Mouse (Mus musculus): Measurements from ENCODE around the gene Atat1.
"Not testable (repeated sequence)": the region's sequence is repeated elsewhere in the genome, so short reads cannot be mapped to it uniquely, and the experiment has no call there.

Atat1 gene

GRCm38 (mm10) chr17:35909919-35910369, at the start of gene Atat1:
Gene Atat1, minus strand, starts transcription at chr17:35910075.
- in situ Hi-C loops (cut with MboI; ENCODE audit: low sequenced_read_pairs), result no loop called here

DNA sequence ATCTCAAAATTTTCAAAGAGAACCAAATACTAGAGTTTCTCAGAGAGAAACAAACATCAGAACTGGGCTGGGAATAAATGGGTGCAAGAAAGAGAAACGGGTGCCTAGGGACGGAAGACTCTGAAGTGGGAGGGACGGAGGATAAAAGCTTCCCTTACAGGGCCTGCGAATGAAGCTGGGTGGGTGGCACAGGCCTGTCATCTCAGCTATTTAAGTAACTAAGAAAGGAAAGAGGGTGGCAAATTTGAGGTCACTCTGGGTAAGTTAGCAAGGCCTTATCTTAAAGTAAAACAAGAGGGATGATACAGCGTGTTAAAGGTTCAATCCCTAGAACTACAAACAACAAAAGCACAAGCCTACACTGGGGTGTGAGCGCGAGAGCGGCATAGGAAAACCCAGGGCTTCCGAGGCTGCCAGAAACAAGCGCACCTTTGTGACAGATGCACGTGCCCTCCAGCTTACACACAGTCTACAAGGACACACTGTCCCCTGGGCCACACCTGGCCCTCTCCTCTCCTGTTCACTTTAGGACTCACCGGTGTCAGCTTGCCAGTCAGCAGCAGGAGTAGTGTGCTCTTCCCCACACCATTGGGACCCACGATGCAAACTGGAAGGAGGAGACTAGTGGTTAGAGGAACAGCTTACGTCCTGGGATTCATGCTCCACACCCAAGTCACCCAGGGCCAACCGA, 48.8 kb upstream of the Atat1 start:
- in situ Hi-C loops (cut with MboI; ENCODE audit: low sequenced_read_pairs), result no loop called here

- in situ Hi-C loops (cut with MboI; ENCODE audit: low sequenced_read_pairs), result no loop called here
These were observed 44.8 kb upstream of the Atat1 start for GRCm38 (mm10) chr17:35954665-35955064.

DNA sequence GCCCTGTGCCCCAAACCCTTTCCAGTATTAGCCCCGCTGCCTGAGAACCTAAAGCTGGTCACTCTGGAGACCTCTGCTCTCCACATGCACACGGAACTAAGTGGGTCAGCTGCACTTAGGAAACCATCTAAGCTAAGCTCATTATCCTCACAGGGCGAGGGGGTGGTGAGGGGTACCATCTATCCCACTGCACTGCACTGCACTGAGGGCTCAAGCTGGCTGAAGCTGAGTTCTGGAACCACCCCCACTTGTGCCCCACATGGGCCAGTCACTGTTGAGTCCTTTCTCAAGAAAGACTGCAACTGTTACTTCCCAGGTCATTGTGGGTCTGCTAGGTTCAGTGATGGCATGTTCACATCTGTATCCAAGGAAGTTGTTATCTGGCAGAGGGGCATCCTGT, 42.7 kb upstream of the Atat1 start:
- in situ Hi-C loops (cut with MboI; ENCODE audit: low sequenced_read_pairs), result not testable (repeated sequence)

- in situ Hi-C loops (cut with MboI; ENCODE audit: low sequenced_read_pairs), result not testable (repeated sequence)
These were observed 41.1 kb upstream of the Atat1 start for GRCm38 (mm10) chr17:35950946-35951345.

DNA sequence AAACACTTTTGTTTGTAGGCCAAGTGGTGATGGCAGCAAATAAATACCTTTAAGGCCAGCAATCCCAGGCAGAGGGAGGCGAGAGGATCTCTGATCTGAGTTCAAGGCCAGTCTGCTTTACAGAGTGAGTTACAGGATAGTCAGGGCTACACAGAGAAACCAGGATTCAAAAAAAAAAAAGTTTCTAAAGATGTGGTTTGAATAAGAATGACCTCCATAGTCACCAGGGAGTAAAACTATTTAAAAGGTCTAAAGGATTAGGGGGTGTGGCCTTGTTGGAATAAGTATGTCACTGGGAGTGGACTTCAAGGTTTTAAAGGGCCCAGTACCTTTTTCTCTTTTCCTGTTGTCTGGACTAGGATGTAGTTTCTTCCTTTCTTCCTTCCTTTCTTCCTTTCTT, 30.1 kb upstream of the Atat1 start:
- in situ Hi-C loops (cut with MboI; ENCODE audit: low sequenced_read_pairs), result no loop called here

- in situ Hi-C loops (cut with MboI; ENCODE audit: low sequenced_read_pairs), result no loop called here
These were observed 29.2 kb upstream of the Atat1 start for GRCm38 (mm10) chr17:35939108-35939507.

DNA sequence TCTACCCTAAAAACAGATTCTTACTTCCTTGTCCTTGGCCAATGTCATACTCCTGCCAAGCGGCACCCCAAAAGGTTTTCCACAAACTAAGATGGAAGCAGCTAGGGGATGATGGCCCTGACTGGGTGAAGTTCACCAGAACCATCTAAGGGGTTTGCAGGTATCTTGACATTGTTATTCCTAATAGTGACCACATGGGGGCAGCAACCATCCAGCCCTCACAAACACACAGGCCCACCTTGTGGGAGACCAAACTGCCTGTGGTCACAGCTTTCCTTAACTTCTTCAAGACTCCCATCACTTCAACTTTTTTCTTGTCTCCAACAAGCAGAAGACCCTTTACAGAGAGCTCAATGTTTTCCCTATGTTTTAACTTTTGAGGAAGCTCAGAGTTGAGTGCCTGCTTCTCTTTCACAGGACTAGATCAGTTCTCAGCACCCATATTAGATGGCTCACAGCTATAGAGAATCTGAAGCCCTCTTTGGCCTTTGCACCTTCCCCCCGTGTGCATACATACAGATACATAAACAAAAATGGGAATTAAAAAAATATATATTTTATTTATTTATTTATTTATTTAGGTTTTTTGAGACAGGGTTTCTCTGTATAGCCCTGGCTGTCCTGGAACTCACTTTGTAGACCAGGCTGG, 27.9 kb upstream of the Atat1 start:
- in situ Hi-C loops (cut with MboI; ENCODE audit: low sequenced_read_pairs), result no loop called here

- in situ Hi-C loops (cut with MboI; ENCODE audit: low sequenced_read_pairs), result not testable (repeated sequence)
These were observed 25.9 kb upstream of the Atat1 start for GRCm38 (mm10) chr17:35935763-35936162.

DNA sequence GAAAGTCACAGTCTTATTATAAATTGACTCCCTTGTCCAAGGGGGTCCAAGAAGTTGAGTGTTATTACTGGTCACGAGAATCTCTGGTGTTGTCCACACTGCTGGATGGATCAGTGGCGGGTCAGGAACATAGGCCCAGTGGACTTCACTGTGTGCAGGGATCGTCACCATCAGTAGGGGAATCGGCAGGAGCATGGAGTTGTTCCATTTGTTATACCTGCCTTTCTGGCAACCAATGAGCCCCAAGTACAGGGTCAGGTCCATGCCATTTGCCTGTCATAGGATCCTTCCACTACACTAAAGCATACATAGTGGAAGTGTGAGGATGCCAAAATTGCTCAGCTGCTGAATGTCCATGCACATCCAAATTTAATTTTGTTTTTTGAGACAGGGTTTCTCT, 22.7 kb upstream of the Atat1 start:
- in situ Hi-C loops (cut with MboI; ENCODE audit: low sequenced_read_pairs), result no loop called here

DNA sequence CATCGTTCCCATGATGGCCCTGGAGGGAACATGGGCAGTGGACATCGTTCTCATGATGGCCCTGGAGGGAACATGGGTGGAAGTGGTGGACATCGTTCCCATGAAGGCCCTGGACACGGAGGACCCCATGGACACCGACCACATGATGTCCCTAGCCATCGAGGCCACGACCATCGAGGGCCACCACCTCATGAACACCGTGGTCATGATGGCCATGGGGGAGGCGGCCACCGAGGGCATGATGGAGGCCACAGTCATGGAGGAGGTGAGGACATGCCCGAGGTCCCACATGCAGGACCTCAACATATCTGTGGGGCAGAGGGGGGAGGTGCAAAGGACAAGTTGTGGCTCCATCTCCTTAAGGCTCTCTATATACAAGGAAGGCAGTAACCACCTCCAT, 20.8 kb upstream of the Atat1 start:
- in situ Hi-C loops (cut with MboI; ENCODE audit: low sequenced_read_pairs), result no loop called here

DNA sequence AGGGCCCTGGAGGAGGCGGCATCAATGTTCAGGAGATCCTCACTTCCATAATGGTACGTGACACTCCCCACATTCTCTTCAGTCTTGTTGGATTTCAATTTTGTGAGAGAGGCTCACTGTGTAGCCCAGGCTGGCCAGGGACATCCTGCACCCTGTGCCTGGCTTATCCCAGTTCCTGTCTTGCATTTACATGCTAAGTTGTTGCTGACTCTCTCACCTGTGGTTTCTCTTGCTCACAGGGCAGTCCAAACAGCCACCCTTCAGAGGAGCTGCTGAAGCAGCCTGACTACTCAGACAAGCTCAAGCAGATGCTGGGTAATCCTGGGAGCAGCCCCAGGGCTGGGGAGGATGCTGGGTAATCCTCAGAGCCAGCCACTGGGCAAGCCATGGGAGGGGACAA, 19.7 kb upstream of the Atat1 start:
- in situ Hi-C loops (cut with MboI; ENCODE audit: low sequenced_read_pairs), result no loop called here

DNA sequence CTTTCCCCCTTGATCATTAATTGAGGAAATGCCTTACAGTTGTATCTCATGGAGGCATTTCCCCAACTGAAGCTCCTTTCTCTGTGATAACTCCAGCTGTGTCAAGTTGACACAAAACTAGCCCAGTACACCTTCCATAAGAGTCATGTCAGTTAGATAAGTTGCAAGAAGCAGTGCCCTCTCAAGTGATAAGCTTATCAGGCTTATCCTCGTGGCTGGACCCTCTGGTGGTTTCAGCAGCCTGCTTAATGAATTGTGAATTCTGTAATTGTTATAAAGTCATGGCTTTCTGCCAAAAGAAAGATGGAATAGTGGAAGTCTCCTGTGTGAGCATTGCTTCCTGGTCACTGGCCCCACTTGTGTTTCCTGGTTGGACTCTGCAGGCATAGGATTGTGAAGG, 17.6 kb upstream of the Atat1 start:
- in situ Hi-C loops (cut with MboI; ENCODE audit: low sequenced_read_pairs), result no loop called here

DNA sequence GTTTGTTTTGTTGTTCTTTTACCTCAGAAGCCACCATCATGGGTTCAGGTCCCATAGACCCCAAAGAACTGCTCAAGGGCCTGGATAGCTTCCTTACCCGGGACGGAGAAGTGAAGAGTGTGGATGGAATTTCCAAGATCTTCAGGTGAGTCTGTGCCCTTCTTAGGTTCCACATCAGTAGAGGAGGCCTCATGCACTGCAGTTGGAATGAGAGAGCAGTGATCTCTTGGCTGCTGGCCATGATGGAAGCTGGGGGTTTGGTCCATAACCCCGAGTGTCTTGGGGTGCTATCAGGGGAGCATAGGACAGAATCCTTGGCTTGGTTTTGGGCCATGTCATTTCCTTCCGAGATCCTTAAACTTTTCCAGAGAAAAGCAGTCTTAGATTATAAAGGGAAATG, 13.4 kb upstream of the Atat1 start:
- in situ Hi-C loops (cut with MboI; ENCODE audit: low sequenced_read_pairs), result no loop called here

- in situ Hi-C loops (cut with MboI; ENCODE audit: low sequenced_read_pairs), result no loop called here
These were observed 12.7 kb upstream of the Atat1 start for GRCm38 (mm10) chr17:35922566-35922965.

DNA sequence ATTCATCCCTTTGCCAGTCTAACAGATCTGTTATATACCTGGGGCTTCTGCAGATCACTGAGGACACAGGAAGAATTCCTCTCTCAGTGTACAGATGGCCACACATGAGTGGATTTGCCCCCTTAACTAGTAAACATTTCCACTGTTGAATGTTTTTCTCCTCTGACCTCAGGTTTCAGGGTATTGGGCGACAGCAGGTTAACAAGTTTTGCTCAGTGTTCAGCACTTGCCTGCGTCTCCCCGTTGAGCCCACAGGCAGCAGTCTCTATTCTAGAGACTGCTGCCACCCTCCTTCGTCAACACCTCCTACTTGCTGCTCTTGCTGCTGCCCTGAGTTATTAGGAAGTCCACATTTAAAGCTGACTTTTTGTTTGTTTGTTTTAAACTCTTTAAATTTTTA, 11.8 kb upstream of the Atat1 start:
- in situ Hi-C loops (cut with MboI; ENCODE audit: low sequenced_read_pairs), result no loop called here

- in situ Hi-C loops (cut with MboI; ENCODE audit: low sequenced_read_pairs), result no loop called here
These were observed 11.1 kb upstream of the Atat1 start for GRCm38 (mm10) chr17:35920862-35921562.

DNA sequence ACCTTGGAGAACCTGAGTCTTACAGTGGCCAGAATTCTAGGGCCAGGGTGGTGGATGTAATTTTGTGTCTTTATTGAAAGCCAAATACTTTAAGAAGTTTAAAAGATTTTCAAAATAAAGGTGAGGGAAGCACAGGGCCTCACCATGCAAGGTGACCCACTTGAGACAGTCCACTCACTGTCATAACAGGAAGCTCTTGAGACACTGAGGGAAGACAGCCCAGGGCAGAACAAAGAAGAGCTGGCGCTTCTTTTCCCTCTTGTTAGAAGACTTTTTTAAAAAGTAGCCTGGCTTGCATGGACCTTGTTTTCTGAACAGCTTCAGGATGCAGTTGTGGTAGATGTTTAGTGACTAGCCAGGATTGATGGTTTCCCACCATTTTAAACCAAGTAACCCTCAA, 10.5 kb upstream of the Atat1 start:
- in situ Hi-C loops (cut with MboI; ENCODE audit: low sequenced_read_pairs), result no loop called here

GRCm38 (mm10) chr17:35919864-35920301, 10.0 kb upstream of the Atat1 start:
- in situ Hi-C loops (cut with MboI; ENCODE audit: low sequenced_read_pairs), result no loop called here

DNA sequence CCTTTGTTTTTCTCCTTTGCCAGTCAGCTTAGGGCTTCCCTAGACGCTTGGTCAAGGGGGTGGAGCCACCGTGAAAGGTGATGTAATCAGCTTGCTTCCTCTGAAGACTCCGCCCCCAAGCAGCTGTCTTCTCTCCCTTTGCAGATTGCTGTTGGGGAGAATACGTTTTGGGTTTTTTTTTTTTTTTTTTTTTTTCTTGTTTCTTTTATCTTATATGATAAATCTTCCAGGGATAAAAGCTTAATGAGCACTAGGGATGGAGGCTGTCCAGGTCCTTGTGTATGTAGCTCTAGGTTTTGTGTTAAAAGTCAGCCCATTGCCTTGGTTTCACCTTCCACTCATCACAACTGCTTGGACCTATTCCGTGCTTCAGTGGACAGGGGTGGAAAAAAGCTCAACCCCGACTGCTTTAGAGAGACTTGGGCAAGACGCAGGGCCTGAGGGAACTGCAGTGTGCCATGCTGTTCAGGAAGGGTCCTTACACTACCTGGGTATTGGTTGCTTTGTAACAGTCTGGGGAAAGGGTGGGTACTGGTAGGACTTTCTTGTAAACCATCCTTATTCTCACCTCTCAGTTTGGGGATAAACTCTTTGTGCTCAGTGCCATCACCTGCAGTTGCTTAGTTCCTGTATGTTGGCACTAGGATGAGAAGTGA, 9.3 kb upstream of the Atat1 start:
- in situ Hi-C loops (cut with MboI; ENCODE audit: low sequenced_read_pairs), result no loop called here

- in situ Hi-C loops (cut with MboI; ENCODE audit: low sequenced_read_pairs), result no loop called here
These were observed 8.6 kb upstream of the Atat1 start for GRCm38 (mm10) chr17:35918276-35919059.

All from CH12F3 (cell line).